Mouse (Mus musculus): ENCODE measurements around the gene Mrpl28.
"Not testable (repeated sequence)": the region's sequence is repeated elsewhere in the genome, so short reads cannot be mapped to it uniquely, and the experiment has no call there.

Gene Mrpl28

DNA sequence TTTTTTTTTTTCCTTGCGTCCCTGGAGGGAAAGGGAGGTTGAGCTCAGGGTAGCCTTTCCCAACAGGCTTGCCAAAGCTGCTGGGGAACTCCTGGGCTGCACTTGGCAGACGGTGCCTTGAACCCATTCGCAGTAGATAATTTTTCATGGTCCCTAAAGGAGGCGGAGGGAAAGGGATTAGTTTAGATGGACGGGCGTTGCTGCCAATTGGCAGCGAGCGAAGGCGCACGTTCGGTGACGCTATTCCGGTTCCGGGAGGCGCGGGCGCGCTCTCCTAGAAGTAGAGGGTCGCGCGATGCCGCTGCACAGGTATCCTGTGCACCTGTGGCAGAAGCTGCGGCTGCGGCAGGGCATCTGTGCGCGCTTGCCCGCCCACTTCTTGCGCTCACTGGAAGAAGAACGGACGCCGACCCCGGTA, at the start of gene Mrpl28:
Gene Mrpl28 (plus strand): TSS at position 234 of the 418 bp plus-strand sequence.
- DNase-seq (ENCODE audit: low spot score): peak; percentile 75

DNA sequence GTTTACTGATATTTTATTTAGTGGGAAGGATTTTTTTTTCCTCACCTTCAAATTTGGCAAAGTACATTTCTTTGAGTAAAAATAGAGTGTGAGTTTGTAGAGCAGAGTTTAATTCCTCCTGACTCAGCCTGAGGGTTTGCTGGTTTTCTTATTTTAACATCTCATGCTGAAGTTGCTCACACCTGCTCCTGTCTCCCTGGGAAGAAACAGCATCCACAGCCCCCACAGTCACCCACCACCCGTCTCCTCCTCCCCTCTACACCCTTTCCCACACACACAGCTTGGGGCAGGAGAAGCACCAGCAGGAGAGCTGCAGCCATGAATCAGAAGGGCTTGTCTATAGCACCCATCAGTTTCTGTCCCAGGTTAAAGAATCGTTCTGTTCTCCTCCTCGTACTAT, 48.1 kb upstream of the Mrpl28 start:
- DNase-seq (ENCODE audit: low spot score): no peak

DNA sequence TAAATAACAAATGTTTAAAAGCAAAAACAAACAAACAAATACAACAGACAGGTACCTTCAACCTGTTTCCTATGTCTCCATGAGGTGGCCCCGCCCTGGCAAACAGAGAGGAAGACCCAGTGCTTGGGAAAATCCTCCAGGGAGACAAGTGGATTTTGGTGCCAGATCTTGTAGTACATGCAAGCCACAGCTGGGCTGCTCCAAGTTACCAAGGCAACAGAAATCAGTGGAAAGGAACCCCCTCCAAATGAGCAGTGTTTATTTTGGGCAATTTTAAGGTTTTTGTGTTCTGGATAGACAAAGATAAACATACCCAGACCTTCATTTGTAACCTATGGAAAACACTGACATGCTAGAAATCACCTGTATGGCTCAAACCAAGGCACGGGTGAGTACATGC, 44.4 kb upstream of the Mrpl28 start:
- no peak for DNase-seq (ENCODE audit: low spot score)

DNA sequence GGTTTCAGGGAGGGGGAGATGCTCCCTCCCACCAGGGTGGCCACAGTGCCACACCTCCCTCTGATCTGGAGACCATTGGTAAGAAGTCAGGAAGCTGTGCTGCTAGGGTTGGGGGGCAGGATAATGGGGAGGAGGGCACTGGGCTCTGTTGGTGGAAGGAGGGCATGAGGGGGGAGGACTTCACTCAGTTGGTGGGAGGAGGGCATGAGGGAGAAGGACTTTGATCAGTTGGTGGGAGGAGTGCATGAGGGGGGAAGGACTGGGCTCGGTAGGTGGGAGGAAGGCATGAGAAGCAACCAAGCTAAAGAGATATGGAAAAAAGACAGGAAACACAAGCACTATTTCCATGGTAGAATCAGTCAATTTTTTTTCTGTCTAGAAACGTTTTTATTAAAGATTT, 42.4 kb upstream of the Mrpl28 start:
- no peak for DNase-seq (ENCODE audit: low spot score)

DNA sequence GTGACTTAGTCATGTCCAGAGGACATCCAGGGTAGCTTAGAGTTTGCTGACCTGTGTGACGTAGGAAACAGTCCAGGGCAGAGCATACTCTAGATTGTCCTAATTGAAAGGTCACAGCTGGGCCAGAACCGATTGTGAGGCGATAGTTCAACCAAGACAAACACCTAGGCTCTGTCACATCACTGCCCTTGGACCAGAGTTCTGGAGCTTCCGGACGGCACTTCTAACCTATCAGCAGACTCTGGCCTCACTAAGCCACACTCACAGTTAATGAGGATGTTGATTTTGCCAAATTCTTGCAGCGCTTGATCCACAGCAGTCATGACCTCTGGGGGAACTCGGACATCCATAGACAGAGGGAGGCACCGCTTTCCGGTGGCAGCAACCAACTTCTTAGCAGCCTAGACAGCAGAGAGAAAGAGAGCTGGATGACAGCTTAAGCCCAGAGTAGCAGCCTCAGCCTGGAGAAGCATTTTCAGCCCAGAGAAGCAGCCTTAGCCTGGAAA, 36.2 kb upstream of the Mrpl28 start:
- DNase-seq (ENCODE audit: low spot score): no peak

DNA sequence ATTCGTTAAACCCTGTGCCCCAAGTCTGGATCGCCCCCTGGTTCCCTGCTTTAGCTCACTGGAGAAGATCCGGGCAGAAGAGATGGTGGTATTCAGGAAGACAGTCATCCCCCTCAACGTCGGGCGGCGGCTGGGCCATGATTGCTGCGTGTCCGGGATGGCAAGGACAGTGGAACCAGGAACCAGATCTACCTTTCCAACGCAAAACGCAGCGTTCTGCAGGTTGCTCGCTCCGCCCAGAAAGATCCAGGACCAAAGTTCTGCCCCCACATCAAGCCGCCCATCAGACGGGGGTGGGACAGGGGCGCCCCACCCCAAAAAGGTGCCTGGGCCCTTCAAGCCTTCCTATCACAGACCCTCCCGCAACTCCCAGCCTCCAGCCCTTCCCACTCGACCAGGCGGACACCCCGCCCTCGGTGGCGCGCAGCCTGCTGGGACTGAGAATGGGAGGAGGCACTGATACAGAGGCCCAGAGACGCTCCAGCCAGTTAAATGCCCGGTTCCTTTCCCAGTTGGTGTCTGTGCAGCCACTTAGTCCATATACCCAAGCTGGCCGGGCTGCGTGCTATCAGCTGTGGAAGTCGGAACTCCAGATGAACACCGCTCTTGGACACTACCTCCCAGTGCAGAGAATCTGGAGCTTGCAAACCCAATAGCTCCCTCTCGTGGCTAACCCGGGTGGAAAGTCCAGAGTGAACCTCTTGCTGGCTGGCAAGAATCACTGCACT, 33.2 kb upstream of the Mrpl28 start, which contains the start of gene Decr2:
Gene Decr2 (minus strand): TSS at position 433 of the 728 bp plus-strand sequence.
- DNase-seq (ENCODE audit: low spot score): peak; percentile 78

DNA sequence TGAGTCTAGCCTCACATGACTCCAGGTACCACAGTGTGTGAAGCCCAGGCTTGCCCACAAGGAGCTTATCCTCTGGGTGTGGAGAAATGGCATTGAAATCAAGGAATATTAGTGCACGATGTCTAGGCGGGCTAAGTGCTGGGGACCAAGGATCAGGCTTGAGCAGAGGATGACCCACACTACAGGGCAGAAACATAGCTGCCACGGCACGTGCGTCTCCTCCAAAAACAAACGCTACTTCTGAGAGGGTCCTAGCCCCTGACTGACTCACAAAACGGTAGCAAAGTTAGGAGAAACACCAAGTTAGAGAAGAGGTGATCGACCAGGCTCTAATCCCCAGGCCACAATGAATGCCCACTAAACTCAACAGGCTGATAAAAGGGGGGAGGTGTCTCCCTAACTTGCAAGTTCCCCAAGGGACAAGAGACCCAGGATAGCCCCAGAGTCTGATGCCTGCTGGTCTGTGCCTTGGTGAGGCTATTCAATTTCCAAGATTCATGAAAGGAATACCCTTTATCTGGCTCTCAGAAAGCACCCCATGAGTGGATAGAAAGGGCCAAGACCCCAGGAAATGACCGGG, 28.7 kb upstream of the Mrpl28 start:
- DNase-seq (ENCODE audit: low spot score): no peak

DNA sequence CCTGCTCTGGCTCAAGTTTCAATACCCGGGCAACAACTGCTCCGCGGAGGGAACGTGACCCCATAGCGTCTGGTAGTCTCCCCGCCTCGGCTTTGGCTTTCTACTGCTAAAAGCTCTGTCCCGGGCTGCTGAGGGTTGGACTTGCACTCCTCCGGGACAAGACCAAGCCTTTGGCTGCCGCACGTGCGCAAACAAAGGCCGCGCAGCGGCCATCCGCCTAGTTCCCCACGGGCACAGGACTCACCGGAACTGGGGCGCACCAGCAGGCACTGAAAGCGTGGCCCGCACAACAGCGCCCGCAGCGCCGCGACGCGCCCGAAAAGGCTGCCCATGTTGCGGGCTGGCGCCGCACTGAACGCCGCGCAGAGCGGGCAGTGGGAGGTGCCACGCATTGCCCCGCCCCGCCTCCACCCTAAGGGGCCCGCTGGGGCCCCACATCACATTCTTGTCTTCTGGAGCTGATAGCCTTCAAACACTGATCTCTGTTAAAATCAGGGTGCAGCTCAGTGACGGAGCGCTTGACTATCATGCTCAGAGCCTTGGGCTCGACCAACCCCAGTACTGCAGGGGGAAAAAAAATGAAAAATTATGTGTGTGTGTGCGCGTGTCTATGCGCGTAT, 28.1 kb upstream of the Mrpl28 start, which contains the start of gene Nme4:
Gene Nme4 (minus strand): TSS at position 482 of the 620 bp plus-strand sequence.
- peak; percentile 52 for DNase-seq (ENCODE audit: low spot score)

DNA sequence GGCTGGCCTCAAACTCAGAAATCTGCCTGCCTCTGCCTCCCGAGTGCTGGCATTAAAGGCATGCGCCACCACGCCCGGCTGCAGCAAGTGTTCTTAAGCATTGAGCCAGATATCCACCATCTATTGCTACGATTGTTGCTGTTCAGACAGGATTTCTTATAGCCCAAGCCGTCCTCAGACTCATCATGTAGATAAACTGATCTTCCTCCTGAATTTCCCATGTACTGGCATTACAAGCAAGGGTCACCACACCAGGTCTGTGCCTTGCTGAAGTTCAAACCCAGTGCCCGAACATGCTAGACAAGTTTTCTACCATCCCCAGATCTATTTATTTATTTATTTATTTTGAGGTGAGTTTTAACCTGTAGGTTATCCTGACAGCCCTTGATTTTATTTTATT, 24.8 kb upstream of the Mrpl28 start:
- DNase-seq (ENCODE audit: low spot score): no peak

DNA sequence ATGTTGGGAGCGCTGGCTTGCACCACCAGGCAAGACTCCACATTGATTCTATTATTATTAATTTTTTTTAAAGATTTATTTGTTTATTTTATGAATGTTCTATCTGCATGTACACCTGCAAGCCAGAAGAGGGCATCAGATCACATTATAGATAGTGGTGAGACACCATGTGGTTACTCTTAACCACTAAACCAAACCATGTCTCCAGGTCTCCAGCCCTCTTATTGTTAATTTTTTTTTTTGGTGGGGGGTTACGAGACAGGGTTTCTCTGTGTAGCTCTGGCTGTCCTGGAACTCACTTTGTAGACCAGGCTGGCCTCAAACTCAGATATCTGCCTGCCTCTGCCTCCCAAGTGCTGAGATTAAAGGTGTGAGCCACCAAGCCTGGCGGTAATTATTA, 24.0 kb upstream of the Mrpl28 start:
- peak; percentile 46 for DNase-seq (ENCODE audit: low spot score)

DNA sequence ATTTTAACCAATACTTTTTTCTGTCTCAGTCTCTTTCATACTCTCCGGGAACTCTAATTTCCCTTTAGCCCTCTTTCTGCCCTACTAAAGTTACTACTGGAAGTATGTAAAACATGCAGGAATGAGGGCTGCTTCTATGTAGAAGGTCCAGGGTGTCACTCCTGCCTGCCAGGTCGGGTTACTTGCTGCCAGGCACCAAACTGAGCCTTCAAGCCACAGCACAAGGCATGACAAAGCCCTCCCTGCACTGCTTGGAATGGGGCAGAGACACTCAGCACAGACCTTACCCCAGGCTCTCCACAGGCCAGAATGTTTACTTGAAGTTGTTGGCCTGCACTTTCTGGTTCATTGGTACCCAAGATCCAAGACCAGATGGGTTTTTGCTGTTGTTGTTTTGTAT, 23.1 kb upstream of the Mrpl28 start:
- DNase-seq (ENCODE audit: low spot score): no peak

DNA sequence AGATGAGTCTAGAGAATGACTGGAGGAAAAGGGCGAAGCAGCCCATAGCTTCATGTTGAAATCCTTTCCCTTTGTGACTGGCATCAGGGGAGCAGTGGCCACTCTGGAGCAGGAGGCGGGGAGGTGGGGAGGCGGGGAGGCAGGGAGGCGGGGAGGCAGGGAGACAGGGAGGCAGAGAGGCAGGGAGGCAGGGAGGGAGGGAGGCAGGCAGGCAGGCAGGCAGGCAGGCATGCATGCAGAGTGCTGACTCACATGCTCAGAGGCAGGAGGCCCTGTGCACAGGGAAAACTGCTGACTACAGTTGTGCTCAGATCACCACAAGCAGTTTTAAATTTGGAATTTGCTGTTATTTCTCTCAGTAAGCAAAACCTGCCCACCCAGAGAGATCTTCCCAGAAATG, 21.8 kb upstream of the Mrpl28 start:
- no peak for DNase-seq (ENCODE audit: low spot score)

DNA sequence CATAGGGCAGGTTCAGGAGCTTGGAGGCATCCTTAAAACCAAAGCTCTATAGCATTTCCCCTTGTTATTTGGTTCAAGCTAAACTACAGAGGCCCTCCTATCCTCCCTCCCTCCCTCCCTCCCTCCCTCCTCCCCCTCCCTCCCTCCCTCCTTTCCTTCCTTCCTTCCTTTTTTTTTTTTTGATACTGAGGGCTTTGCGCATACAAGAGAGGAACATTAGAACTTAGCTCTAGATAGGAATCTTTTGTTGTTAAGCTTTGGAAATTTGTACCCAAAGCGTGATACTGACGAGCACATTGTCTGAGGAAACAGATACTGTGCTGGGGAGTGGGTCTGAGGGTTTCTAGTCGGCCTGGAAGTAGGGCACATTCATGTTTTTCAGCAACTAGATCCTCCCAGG, 17.7 kb upstream of the Mrpl28 start:
- no peak for DNase-seq (ENCODE audit: low spot score)

DNA sequence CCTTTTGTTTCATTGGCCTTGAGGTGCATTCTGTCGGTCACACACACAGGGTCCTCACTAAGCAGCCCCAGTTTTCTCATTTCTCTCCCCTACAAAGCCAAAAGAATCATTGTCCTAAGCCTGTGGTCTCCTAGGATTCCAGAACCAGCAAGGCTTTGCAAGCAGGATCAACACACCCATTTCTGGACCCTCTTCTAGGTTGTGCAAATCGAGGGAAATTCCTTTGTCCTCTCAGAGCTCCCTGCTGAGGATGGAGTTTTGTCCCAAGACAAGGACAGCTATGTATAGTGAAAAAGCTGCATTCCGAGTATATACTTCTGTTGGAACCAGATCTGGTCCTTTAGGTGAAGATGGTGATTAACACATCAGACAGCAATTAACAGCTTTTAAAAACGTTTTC, 13.1 kb upstream of the Mrpl28 start:
- DNase-seq (ENCODE audit: low spot score): no peak

DNA sequence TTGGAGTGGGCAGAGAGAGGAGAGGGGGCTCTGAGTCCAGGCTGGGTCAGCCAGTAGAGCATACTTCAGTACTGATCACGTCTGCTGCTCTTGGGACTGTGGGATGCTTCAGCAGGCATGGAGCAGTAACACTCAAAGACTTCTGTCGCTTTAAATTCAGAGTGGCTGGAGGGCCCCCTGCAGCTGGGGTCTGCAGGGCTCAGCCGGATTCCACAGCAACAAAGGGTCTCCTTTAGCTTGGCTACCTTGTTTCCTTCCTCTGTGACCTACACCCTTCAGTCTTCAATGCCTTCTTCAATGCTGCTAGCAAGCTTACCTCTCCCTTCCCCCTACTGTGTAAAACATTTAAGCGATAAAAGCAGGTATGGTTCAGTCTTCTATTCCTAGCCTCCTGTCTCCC, 12.3 kb upstream of the Mrpl28 start:
- DNase-seq (ENCODE audit: low spot score): no peak

DNA sequence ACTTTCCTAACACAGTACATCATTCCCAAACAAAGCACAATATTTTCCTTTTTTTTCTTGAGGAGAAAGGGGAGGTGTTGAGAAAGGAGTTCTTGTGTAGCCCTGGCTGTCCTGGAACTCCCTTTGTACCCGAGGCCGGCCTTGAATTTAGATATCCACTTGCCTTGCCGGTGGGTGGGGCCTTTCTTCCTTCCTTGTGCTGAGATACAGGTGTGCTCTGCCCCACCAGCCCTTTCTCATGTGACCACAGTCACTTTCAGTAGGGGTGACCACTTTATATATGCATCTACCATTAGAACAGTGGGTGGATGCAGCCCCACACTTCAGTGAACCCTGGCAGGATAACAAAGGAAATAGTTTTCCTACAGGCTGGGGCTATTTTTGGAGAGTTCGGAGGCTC, 11.6 kb upstream of the Mrpl28 start:
- DNase-seq (ENCODE audit: low spot score): no peak

DNA sequence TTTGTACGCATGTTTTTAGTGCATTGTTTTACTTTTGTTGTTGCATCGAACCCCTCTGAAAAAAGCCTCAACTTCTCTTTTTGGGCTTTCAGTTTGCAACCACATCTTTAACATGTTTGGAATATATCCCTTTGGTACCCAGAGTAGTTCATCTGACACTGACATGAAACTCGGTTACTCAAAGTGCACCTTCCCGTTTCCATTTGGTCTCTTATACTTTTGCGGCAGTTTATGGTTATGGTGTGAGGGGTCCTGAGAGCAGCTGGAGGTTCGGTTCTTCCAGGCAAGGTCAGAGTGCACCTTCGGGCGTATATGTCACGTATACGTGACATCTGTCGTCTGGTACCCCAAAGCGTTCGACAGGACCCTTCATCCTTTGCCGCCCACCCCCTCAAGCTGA, 10.5 kb upstream of the Mrpl28 start:
- DNase-seq (ENCODE audit: low spot score): no peak

DNA sequence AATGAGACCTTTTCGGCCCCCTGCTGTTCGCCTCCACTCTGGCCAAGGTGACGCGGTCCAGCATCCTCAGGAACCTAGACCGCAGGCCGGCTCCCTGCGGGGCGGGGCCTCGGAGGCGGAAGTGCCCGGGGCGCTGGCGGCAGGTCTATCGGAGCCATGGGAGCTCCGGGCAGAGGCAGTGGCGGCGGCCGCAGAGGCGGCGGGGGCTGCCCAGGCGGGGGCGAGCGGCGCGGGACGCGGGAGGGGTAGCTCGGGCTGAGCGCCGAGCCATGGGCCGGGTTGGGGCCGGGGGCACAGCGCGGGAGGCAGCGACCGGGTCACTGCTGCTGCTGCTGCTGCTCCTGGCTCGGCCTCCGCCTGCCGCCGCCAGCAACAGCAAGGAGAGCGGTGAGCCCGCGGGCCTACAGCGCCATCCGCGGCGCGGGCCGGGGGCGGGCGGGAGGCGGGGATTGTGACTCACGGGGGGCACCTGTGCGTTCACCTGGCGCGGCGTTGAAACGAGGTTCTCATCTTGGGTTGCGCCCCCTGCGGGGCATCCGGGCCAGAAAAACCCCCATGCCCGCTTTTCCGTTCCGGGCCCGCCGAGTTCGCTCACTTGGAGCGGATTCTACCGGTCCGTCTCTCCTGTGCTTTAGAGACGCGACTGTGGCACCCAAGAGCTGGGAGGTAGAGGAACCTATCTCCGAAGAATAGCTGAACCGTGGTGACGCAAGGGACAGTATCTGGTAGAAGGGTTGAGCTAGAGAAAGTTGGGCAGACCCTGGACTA, 9.9 kb upstream of the Mrpl28 start, which contains the start of gene Tmem8:
Gene Tmem8 (plus strand): TSS at position 119 of the 768 bp plus-strand sequence.
- peak; percentile 79 for DNase-seq (ENCODE audit: low spot score)

DNA sequence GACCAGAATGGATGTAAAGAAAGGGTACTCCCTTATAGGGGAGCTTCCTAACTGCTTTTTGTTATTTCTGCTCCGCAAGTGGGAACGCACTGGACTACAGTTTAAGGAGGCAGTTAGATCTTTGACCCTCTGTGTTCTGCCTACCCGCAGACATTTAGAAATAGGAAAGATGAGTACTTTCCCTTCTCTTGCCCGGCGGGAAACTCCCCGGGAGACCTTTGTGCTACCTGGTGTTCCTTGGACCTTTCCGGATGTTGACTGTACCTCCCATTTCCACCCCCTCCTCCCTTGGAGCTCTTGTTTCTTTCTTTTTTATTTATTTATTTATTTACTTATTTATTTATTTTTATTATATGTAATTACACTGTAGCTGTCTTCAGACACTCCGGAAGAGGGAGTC, 9.2 kb upstream of the Mrpl28 start:
- DNase-seq (ENCODE audit: low spot score): no peak

DNA sequence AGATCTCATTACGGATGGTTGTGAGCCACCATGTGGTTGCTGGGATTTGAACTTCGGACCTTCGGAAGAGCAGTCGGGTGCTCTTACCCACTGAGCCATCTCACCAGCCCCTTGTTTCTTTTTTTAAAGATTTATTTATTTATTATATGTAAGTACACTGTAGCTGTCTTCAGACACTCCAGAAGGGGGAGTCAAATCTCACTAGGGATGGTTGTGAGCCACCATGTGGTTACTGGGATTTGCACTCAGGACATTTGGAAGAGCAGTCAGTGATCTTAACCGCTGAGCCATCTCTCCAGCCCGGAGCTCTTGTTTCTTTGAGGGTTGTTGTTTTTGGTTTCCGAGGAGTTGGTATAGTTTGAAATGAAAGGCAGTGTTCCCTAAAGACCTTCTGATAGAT, 8.8 kb upstream of the Mrpl28 start:
- DNase-seq (ENCODE audit: low spot score): not testable (repeated sequence)

DNA sequence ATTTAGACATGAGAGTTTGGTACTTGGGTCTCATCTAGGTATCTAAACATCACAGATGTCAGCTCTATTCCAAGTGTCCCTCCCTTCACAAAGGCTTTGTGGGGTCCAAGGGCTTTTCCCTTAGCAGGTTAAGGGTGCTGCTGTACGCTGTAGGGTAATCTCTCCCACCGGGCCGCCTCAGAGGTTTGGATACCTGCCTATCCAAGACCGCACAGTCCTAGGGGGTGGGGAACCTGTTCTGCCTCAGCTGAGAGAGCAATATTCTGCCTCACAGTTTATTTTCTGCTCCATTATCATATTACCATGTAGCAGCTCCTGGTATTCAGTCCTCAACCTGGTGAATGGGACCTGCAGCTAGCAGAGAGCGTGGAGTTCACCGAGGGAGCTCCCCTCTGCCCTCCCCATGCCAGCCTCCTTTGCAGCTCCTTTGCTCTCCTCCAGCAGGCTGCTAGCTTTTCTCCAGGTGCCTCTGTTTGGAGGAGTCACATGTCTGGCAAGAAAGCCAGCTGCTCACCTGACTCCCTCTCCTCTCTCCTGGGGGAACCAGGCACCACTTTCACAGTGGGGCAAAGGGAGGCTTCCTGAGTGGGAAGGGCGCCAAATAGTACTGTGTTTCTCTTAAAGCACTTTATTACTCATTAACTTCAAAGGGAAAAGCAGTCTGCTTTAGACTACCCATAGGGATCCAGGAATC, 7.9 kb upstream of the Mrpl28 start:
- no peak for DNase-seq (ENCODE audit: low spot score)

Measured in T-cell, adult 2 months (primary cell).